Mouse (Mus musculus) mature B cell (primary cell): ENCODE data around the gene Atxn7.

ENCODE experiments used
- in situ Hi-C: fragments of 300-500 bp; cut with MboI; formaldehyde crosslinking; loops from 2 replicates; pipeline ENCODE4 v1.14.3; 2019

Gene Atxn7

DNA sequence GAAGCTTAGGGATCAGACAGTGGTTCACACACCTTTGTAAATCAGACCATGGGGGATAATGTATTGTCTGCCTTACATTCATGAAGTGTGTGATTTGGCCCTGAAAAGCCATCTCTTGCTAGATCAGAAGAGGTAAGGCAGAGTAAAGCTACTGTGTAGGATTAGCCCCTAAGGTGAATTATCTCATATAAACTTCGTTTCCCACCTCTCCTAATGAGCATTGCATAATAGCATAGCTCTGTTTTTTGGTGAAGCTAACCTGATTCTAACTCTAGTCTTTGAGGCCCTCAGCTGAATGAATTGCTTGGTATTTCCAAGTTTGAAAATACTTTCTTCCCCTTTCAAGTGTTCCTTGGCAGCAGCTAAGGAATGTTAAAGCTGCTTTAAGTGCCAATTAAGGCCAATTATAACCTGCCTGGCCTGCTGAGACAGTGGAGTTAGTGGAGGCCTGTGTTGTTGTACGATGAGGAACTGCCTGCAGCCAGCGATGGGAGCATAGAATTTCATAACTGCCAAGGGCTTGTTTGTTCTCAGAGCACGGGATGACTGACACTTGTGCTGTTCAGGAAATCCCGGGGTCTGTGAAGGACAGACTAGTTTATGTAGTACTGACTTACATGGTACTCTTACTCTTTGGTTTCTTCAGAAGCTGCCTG is 103.4 kb downstream of the Atxn7 start:
- in situ Hi-C loops: no loop called here

- in situ Hi-C loops: no loop called here
These were observed 103.9 kb downstream of the Atxn7 start for GRCm38 (mm10) chr14:14065142-14065498.

DNA sequence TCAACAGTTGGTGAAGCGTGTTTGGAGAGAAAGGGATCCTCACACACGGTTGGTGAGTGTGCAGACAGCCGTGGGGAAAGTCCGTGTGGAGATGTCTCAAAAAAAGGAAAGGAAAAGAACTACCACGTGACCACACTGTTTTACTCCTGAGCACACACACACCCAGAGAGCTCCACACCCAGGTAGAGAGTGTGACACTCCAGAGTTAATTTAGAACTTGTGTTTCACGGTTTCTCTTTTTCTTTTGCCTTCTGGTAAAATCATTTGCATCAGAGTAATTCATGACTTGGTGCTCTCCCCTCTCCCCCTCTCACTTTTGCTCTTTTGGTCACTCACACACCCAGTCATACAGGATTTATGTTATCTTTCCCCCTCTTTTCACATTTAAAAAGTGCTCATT is 105.0 kb downstream of the Atxn7 start:
- in situ Hi-C loops: no loop called here

DNA sequence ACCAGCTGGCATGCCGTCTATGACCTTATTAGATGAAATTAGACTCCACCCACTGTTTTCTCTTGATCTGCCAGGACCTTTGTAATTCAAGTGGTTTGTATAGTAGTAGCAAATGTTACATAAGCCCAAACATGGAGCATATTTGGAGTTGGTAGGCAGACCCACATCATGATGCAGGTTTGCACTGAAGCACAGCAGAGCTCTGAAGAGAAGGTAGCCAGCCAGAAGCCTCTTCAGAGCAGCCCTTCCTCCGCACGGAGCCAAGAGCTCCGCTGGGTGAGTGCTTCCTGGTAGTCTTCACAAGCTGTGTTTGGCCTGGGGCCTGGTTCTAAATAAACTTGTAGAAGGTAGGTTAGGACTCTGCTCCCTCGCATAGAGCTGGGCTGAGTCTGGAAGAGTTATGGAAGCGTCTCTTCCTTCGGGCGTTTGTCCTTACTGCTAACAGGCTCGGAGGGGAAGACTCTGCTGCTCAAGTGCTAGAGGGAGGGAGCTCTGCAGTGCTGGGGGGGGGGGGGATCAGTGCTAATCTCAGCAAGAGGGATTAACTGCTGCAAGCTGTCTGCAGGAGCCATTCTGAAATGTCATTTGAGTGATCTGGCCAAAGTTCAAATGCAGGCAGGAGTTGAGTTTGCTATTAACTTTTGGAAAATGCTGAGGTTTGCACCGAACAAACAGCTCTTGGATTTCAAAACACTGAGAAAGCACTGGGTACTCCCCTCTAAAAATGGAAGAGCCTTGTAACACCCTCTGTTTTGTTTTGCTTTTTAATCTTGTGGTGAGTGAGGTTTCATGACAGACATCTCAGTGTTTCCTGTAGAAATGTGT is 106.6 kb downstream of the Atxn7 start:
- in situ Hi-C loops: no loop called here

DNA sequence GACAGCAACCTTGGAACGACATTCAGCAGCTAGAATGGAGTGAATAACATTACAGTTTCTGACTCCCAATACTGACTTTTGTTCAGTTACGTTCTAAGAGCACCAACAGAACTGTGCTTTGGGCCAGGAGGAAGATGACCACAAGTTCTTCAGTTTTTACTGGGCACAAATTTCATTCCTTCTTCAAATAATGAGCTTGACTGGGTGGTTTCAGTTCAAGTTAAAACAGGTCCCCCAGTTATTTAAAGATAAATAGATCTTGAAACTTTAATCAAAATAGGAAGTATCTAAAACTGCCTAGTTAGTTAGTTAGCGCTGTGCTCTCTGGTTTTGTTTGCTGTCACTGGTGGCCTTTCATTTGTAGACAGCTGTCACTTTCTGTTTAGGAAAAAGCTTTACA is 107.3 kb downstream of the Atxn7 start:
- in situ Hi-C loops: no loop called here

- in situ Hi-C loops: no loop called here
These were observed 109.5 kb downstream of the Atxn7 start for GRCm38 (mm10) chr14:14070541-14071315.

GRCm38 (mm10) chr14:14071456-14071855 is 110.2 kb downstream of the Atxn7 start:
- in situ Hi-C loops: no loop called here

DNA sequence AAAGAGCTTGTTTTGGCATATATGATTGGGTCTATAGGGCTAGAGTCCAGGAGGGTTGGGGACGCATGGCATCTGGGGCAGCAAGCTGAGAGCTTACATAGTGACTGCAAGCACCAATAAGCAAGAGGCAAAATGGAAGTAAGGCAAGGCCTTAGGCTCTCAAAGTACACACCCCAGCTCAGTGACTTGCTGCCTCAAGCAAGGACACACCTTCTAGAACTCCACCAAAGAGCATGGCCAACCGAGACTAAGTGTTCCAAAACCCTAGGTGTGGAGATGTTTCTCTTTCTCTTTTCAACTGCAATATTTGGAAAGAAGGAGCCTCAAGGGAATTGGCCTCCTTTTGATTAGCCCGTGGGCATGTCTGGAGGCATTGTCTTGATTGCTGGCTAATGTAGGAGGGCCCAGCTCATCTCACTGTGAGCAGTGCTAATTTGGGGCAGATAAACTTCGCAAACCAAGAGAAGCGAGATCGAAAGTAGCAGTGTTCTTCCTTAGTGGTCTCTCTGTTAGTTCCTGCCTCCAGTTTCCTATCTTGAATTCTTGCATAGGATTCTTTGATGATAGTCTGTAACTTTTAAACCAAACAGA is 119.5 kb downstream of the Atxn7 start:
- in situ Hi-C loops: no loop called here

DNA sequence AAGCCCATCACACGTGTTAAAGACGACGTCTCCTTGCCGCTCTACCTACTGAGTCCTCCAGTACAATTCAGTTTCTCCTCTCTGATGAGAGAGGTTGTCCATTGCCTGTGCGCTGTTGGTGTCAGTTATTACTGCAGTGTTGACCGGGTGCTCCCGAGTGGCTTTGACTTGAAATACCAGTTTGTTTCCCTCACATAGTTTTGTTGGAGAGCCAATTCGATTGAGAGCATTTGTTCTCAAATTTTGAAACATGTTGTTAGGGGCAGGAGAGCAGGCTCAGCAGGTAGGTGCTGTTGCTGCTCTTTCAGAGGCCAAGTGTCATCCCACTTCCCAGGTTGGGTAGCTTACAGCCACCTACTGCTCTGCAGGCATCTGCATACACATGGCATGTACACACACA is 122.6 kb downstream of the Atxn7 start:
- in situ Hi-C loops: no loop called here

DNA sequence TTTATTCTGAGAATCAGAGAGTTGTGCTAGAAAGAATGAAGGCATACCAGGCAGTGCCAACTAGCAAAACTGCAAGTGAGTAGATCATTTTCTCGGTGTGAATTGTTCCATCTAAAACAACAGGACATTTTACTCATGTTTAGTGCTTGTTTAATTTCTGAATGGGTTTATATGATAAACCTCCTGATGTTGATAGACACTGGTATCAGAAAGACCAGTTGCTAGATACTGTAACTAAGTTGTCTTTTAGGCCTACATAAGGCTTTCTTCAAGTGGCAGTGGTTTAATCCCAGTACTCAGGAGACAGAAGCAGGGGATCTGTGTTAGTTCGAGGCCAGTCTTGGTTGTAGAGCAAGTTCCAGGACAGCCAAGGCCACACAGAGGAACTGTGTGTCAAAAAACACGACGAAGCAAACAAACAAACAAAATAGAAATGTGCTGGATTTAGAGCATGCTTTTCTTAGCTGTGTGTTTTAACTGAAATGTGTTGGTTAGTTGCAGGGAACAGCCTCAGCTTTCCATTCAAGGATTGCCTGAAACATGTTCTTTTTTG is 125.5 kb downstream of the Atxn7 start:
- in situ Hi-C loops: no loop called here

GRCm38 (mm10) chr14:14087348-14087747 is 126.1 kb downstream of the Atxn7 start:
- in situ Hi-C loops: no loop called here

- in situ Hi-C loops: no loop called here
These were observed 127.0 kb downstream of the Atxn7 start for GRCm38 (mm10) chr14:14088016-14088791.

DNA sequence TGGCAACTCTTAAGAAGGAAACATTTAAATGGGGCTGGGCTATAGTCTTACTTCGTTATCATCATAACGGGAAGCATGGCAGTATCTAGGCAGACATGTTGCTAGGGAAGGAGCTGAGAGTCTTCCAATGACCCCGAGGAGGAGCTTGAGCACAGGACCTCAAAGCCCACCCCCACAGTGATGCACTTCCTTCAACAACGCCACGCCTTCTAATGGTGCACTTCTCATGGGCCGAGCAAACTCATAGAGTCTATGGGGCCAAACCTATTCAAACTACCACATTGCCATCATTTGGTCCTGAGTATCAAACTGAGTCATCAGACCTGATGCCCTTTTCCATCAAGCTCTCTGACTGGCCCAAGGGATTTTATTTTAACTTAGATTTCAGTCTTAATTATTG is 129.3 kb downstream of the Atxn7 start:
- in situ Hi-C loops: no loop called here

- in situ Hi-C loops: no loop called here
These were observed 137.2 kb downstream of the Atxn7 start for GRCm38 (mm10) chr14:14098330-14098980.

- in situ Hi-C loops: loop anchor here (25.0 kb wide), 1 partner anchor 236 kb away; the partner anchor contains the start of gene Il3ra
These were observed 139.6 kb downstream of the Atxn7 start for GRCm38 (mm10) chr14:14100773-14101280.

- in situ Hi-C loops: loop anchor here (25.0 kb wide), 1 partner anchor 236 kb away; the partner anchor contains the start of gene Il3ra
These were observed 140.1 kb downstream of the Atxn7 start for GRCm38 (mm10) chr14:14101296-14101695.

GRCm38 (mm10) chr14:14104213-14104929 is 143.1 kb downstream of the Atxn7 start:
- in situ Hi-C loops: loop anchor here (25.0 kb wide), 1 partner anchor 233 kb away; the partner anchor contains the start of gene Il3ra

DNA sequence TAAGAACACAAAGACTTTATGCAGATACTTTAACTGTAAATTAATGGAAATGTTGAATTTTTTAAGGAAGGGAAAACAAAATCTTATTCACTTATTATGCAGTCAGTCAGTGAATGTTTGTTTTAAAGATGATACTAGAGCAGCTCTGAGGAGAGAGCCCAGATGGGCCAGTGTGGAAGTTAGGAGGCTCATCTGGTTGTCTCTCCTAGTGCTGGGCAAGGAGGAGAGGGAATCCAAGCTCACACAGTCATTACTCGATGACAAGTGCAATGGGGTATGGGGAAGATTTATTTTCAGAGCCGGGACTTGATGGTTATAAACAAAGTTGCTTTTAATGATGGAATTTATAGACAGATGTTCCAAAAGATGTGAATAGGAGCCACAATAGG is 143.7 kb downstream of the Atxn7 start:
- in situ Hi-C loops: loop anchor here (25.0 kb wide), 1 partner anchor 232 kb away; the partner anchor contains the start of gene Il3ra

GRCm38 (mm10) chr14:14110710-14111109 is 149.5 kb downstream of the Atxn7 start:
- in situ Hi-C loops: loop anchor here (25.0 kb wide), 1 partner anchor 227 kb away; the partner anchor contains the start of gene Il3ra
